Mouse (Mus musculus) spleen, adult 2 months (tissue): ENCODE measurements around the gene Cnksr3. TPM values are rescaled to one million over a fixed set of nuclear protein-coding genes. Genes with fewer than 3 reads are reported as not detected.

ENCODE experiments used
- DNase-seq, 2 experiments: peaks; one replicate each; pipeline versions ENCODE4 v3.0.0 to v3.0.0-alpha.2; 2012 to 2021; ENCODE audit warnings: low spot score in 2 of 2, low read depth in 1 of 2
- H3K27ac ChIP-seq: fragments of 200-500 bp; 2 replicates; pipeline ENCODE4 v1.5.1; 2012; ENCODE audit warnings: low read length, inconsistent platforms; ENCODE audit not compliant: insufficient read depth
- H3K27me3 ChIP-seq: fragments of 200-500 bp; 2 replicates; pipeline ENCODE4 v1.6.1; 2012; ENCODE audit warnings: mild to moderate bottlenecking, moderate library complexity, low read length, inconsistent platforms; ENCODE audit not compliant: control insufficient read depth, insufficient read depth
- H3K36me3 ChIP-seq: fragments of 200-500 bp; 2 replicates; pipeline ENCODE4 v1.6.1; 2012; ENCODE audit warnings: mild to moderate bottlenecking, low read length, inconsistent platforms; ENCODE audit not compliant: control insufficient read depth, insufficient read depth
- H3K4me1 ChIP-seq: fragments of 200-500 bp; 2 replicates; pipeline ENCODE4 v1.6.1; 2011; ENCODE audit warnings: inconsistent platforms; ENCODE audit not compliant: control insufficient read depth, insufficient read depth, insufficient read length
- H3K4me3 ChIP-seq: fragments of 200-500 bp; 2 replicates; pipeline ENCODE4 v1.5.1; 2011; ENCODE audit warnings: mild to moderate bottlenecking, inconsistent platforms; ENCODE audit not compliant: insufficient read depth, insufficient read length; ENCODE audit errors: extremely low read depth
- CTCF ChIP-seq: fragments of 200-500 bp; IDR thresholded peaks from 2 replicates; pipeline ENCODE4 v1.5.1; 2011; ENCODE audit warnings: mild to moderate bottlenecking, inconsistent platforms; ENCODE audit not compliant: insufficient read depth, insufficient read length, insufficient replicate concordance; ENCODE audit errors: extremely low read depth
- POLR2A ChIP-seq: fragments of 200-500 bp; IDR thresholded peaks from 2 replicates; pipeline ENCODE4 v1.6.1; 2011; ENCODE audit warnings: low read depth, low read length, inconsistent platforms
- WGBS: fragments of 180-500 bp; shearing (Covaris S2); methylation state at CpG from one replicate; pipeline ENCODE4 v1.1.7; 2018; 5-methylcytosine and 5-hydroxymethylcytosine counted together
- polyA plus RNA-seq: library from polyadenylated mRNA; depleted of rRNA; stranded (reverse); fragments of >200 nt; gene quantifications from 2 replicates; pipeline ENCODE4 v1.2.3, GENCODE M21; 2012

Cnksr3 gene
- polyA plus RNA-seq, 1 experiment: 5.8 TPM

DNA sequence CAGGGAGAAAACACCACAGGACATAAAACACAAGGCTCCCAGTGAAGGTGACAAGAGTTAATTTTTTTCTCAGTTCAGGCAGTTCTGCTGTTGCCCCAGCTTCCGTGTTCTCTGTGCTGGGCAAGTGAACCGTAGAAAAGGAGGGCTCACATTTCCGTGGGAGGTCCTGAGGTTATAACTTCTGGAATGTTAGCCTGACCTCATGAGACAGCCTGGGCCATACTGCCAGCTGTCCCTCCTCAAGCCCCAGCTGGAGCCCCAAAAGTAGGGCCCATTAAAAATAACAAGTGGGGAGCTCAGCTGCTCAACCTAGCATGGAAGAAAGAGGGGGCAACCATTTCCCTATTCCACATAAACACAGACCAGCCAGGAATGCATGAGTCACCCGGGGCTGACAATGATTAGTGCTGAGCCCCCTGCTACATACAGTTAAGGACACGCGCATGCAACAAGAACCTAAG lies 28.8 kb downstream of the Cnksr3 start:
- no peak overlapping the region for H3K27ac ChIP-seq

DNA sequence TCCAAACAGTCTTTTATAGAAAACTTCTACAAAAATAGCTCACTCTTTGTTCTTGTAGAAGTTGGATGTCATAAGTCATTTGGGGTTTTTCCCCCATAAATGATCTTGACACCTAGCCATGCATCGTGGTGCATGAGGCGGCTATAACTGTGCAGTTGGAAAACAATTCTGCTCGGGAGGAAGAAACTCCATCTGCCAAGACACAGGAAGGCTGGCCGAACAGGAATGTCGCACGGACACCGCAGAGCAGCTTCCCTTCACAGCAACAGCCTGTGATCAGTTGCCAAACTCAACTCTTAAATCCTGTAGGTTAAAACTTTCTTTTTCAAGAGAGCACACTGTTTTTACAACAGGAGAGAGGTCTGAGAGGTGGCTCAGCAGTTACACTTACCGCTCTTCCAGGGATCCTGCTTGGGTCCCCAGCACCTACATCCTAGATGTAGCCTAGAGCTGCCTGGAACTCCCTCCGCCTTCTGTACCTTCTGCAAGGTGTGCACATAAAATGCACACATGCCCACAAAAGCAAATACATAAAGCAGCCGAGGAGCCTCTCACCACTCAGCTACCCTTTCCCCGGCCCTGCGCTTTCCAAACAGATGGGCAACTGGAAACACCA lies 29.4 kb downstream of the Cnksr3 start:
- H3K27ac ChIP-seq: no peak overlapping the region
- DNase-seq: no peak
- 30% methylated on average over 12 of the region's 12 CpGs for WGBS
- peaks cover 13% of the 10 kb centered on the region; the same call in 1 of the 2 replicates for H3K4me1 ChIP-seq
- H3K36me3 ChIP-seq: no peaks in the 10 kb centered on the region
- H3K27me3 ChIP-seq: no peaks in the 10 kb centered on the region
- H3K4me3 ChIP-seq: no peak overlapping the region
- TF ChIP-seq POLR2A: no peak
- TF ChIP-seq CTCF: no peak

More for the DNA sequence above, 28.8 kb downstream of the Cnksr3 start:
- no peaks in the 10 kb centered on the region for H3K27me3 ChIP-seq
- TF ChIP-seq POLR2A (no peak), CTCF (no peak)
- no peak for DNase-seq
- H3K4me3 ChIP-seq: no peak overlapping the region
- peaks cover 10% of the 10 kb centered on the region; the same call in 1 of the 2 replicates for H3K4me1 ChIP-seq
- 37% methylated on average over 6 of the region's 6 CpGs for WGBS
- no peaks in the 10 kb centered on the region for H3K36me3 ChIP-seq

GRCm38 (mm10) chr10:7180296-7180695 lies 31.7 kb downstream of the Cnksr3 start:
- H3K36me3 ChIP-seq: no peaks in the 10 kb centered on the region
- no peaks in the 10 kb centered on the region for H3K27me3 ChIP-seq
- no peak overlapping the region for H3K27ac ChIP-seq
- no peak overlapping the region for H3K4me3 ChIP-seq
- WGBS: 89% methylated on average over 5 of the region's 5 CpGs
- TF ChIP-seq CTCF (no peak), POLR2A (no peak)
- no peak for DNase-seq
- peaks cover 13% of the 10 kb centered on the region; the same call in 1 of the 2 replicates for H3K4me1 ChIP-seq

DNA sequence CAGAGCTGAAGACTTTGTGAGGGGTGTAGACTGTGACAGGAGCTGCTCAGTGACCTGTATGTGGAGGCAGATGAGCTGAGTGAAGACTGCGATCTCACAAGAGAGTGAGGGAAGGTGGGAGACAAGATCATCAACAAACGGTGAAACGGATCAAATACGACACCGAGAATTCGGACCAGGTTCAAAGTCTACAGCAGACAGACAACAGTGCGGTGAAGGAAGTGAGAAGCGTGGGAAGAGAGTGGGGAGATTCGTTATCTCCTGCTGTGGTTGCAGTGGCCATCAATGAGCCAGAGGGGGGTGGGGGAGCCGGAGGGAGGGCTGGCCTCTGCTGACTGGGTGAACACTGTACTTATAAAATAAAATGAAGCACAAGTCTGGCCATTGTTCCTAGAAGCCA lies 33.5 kb downstream of the Cnksr3 start:
- TF ChIP-seq POLR2A: no peak
- no peak for TF ChIP-seq CTCF
- DNase-seq: no peak
- Histone ChIP-seq H3K4me3 (no peak overlapping the region), H3K27me3 (no peaks in the 10 kb centered on the region), H3K36me3 (no peaks in the 10 kb centered on the region), H3K27ac (no peak overlapping the region), H3K4me1 (peaks cover 13% of the 10 kb centered on the region; the same call in 1 of the 2 replicates)
- 55% methylated on average over 10 of the region's 10 CpGs for WGBS

GRCm38 (mm10) chr10:7176205-7176910 lies 35.7 kb downstream of the Cnksr3 start:
- Histone ChIP-seq H3K36me3 (no peaks in the 10 kb centered on the region), H3K4me3 (no peak overlapping the region), H3K27ac (no peak overlapping the region), H3K27me3 (no peaks in the 10 kb centered on the region), H3K4me1 (peaks cover 7% of the 10 kb centered on the region; the same call in 1 of the 2 replicates)
- WGBS: 93% methylated on average over 8 of the region's 8 CpGs
- DNase-seq: no peak
- TF ChIP-seq CTCF: no peak
- TF ChIP-seq POLR2A: no peak

GRCm38 (mm10) chr10:7174480-7174879 lies 37.6 kb downstream of the Cnksr3 start:
- TF ChIP-seq CTCF (no peak), POLR2A (no peak)
- Histone ChIP-seq H3K27ac (no peak overlapping the region), H3K4me1 (peaks cover 7% of the 10 kb centered on the region; the same call in 1 of the 2 replicates), H3K36me3 (no peaks in the 10 kb centered on the region), H3K4me3 (no peak overlapping the region), H3K27me3 (no peaks in the 10 kb centered on the region)
- WGBS: 64% methylated on average over 2 of the region's 2 CpGs
- DNase-seq: no peak
